Mouse (Mus musculus) forebrain, embryonic 13.5 days (tissue): ENCODE results near the gene Spaca6. TPM values are rescaled to one million over a fixed set of nuclear protein-coding genes. Genes with fewer than 3 reads are reported as not detected.

ENCODE experiments used
- ATAC-seq: fragments of 200-750 bp; cut with Nextera tagmentation; 2 replicates; pipeline ENCODE4 v1.8.0; 2017
- H3K27ac ChIP-seq: fragments of 300-500 bp; sonication (generic); 2 replicates; pipeline ENCODE4 v1.5.1; 2015; ENCODE audit warnings: inconsistent platforms, mild to moderate bottlenecking, moderate library complexity
- H3K27me3 ChIP-seq: fragments of 300-500 bp; sonication (generic); 2 replicates; pipeline ENCODE4 v1.6.1; 2015; ENCODE audit warnings: mild to moderate bottlenecking, inconsistent platforms
- H3K36me3 ChIP-seq: fragments of 300-500 bp; sonication (generic); 2 replicates; pipeline ENCODE4 v1.6.1; 2015; ENCODE audit warnings: mild to moderate bottlenecking, inconsistent platforms; ENCODE audit not compliant: poor library complexity, severe bottlenecking
- H3K4me1 ChIP-seq: fragments of 300-500 bp; sonication (generic); 2 replicates; pipeline ENCODE4 v1.6.1; 2015; ENCODE audit warnings: inconsistent platforms
- H3K4me2 ChIP-seq: fragments of 300-500 bp; sonication (generic); 2 replicates; pipeline ENCODE4 v1.6.1; 2015; ENCODE audit warnings: inconsistent platforms, mild to moderate bottlenecking, moderate library complexity
- H3K4me3 ChIP-seq: fragments of 300-500 bp; sonication (generic); 2 replicates; pipeline ENCODE4 v1.5.1; 2015; ENCODE audit warnings: mild to moderate bottlenecking, inconsistent platforms
- H3K9ac ChIP-seq: fragments of 300-500 bp; sonication (generic); 2 replicates; pipeline ENCODE4 v1.6.1; 2015; ENCODE audit warnings: mild to moderate bottlenecking, inconsistent platforms
- H3K9me3 ChIP-seq: fragments of 300-500 bp; sonication (generic); replicated peaks from 2 replicates; pipeline ENCODE4 v1.6.1; 2016; ENCODE audit warnings: inconsistent platforms
- WGBS: fragments of 180-500 bp; shearing (Covaris S2); methylation state at CpG from one replicate; pipeline ENCODE4 v1.1.7; 2015; 5-methylcytosine and 5-hydroxymethylcytosine counted together
- polyA plus RNA-seq: library from polyadenylated mRNA; unstranded; fragments of >200 nt; fragmentation: Nextera tagmentation; extraction: Ambion mirVana; gene quantifications from 2 replicates; pipeline ENCODE4 v1.2.1, GENCODE M21; 2015

The Spaca6 gene
- polyA plus RNA-seq, 1 experiment from 2014 or later, result 34.7 TPM

GRCm38 (mm10) chr17:17848988-17849387 lies 22.0 kb downstream of the Spaca6 start:
- peaks cover 5% of the 10 kb centered on the region; the same call in 1 of the 2 replicates for H3K4me1 ChIP-seq
- no peak overlapping the region for H3K9ac ChIP-seq
- WGBS, result 84% methylated on average over 2 of the region's 2 CpGs
- H3K4me2 ChIP-seq, result no peak overlapping the region
- no peaks in the 10 kb centered on the region for H3K9me3 ChIP-seq
- no peak overlapping the region for H3K4me3 ChIP-seq
- ATAC-seq, result no peak
- no peak overlapping the region for H3K27ac ChIP-seq
- H3K27me3 ChIP-seq, result peaks cover 7% of the 10 kb centered on the region; the same call in 1 of the 2 replicates
- H3K36me3 ChIP-seq, result no peaks in the 10 kb centered on the region

- H3K9me3 ChIP-seq, result no peaks in the 10 kb centered on the region
- peak overlapping the region; percentile 39 for H3K4me2 ChIP-seq
- no peaks in the 10 kb centered on the region for H3K36me3 ChIP-seq
- no peak overlapping the region for H3K9ac ChIP-seq
- no peak overlapping the region for H3K27ac ChIP-seq
- H3K27me3 ChIP-seq, result peaks cover 7% of the 10 kb centered on the region; the same call in 1 of the 2 replicates
- WGBS, result 19% methylated on average over 55 of the region's 55 CpGs
- no peak overlapping the region for H3K4me3 ChIP-seq
- peak; percentile 41 for ATAC-seq
- peaks cover 5% of the 10 kb centered on the region; the same call in 1 of the 2 replicates for H3K4me1 ChIP-seq
Observed at GRCm38 (mm10) chr17:17849906-17850712, 23.2 kb downstream of the Spaca6 start.

- 0 out of 2 replicates have a peak, but pooled peaks cover under 1% of the 10 kb centered on the region for H3K4me1 ChIP-seq
- ATAC-seq, result peak; percentile 13; the same call in 1 of the 2 replicates
- WGBS, result 69% methylated on average over 8 of the region's 8 CpGs
- no peak within 1 kb of the TSS for H3K27ac ChIP-seq
- H3K4me3 ChIP-seq, result no peak within 1 kb of the TSS
- 0 out of 2 replicates have a peak, but pooled peaks cover 2% of the 10 kb centered on the region for H3K27me3 ChIP-seq
- no peak within 1 kb of the TSS for H3K4me2 ChIP-seq
- no peak within 1 kb of the TSS for H3K9ac ChIP-seq
- H3K9me3 ChIP-seq, result no peaks in the 10 kb centered on the region
- H3K36me3 ChIP-seq, result no peaks in the 10 kb centered on the region
Observed at GRCm38 (mm10) chr17:17855064-17855838, 28.3 kb downstream of the Spaca6 start, which contains the start of gene Has1. Has1 (minus strand) TSS chr17:17855205.

GRCm38 (mm10) chr17:17856612-17857011 lies 29.7 kb downstream of the Spaca6 start:
- Histone ChIP-seq H3K9me3 (no peaks in the 10 kb centered on the region), H3K4me2 (no peak overlapping the region), H3K27ac (no peak overlapping the region), H3K4me3 (no peak overlapping the region), H3K36me3 (no peaks in the 10 kb centered on the region), H3K9ac (no peak overlapping the region), H3K4me1 (no peaks in the 10 kb centered on the region), H3K27me3 (no peaks in the 10 kb centered on the region)
- 84% methylated on average over 1 of the region's 1 CpGs for whole genome bisulfite sequencing
- ATAC-seq, result no peak

DNA sequence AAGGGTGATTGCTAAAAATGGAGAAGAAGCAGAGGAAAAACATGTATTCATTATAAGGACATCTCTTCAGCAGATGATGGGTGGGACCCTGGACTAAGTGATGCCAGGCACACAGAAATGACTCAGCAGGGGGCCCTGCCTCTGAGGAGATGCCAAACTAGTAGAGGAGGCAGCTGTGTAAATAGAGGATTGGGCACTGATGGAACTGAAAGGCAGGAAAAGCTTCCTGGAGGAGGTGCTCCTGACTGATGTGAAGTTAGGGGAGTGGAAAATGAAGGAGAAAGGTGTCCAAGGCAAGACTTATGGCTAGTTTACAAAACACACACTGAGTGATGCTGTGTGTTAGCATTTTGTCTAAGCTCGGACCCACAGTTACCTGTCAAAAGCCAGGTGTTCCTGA lies 30.5 kb downstream of the Spaca6 start:
- 0 out of 2 replicates have a peak, but pooled peaks cover 2% of the 10 kb centered on the region for H3K36me3 ChIP-seq
- no peak for ATAC-seq
- H3K9ac ChIP-seq, result no peak overlapping the region
- 83% methylated on average over 1 of the region's 1 CpGs for WGBS
- H3K4me3 ChIP-seq, result no peak overlapping the region
- no peak overlapping the region for H3K27ac ChIP-seq
- H3K4me1 ChIP-seq, result no peaks in the 10 kb centered on the region
- no peak overlapping the region for H3K4me2 ChIP-seq
- H3K9me3 ChIP-seq, result no peaks in the 10 kb centered on the region
- no peaks in the 10 kb centered on the region for H3K27me3 ChIP-seq

DNA sequence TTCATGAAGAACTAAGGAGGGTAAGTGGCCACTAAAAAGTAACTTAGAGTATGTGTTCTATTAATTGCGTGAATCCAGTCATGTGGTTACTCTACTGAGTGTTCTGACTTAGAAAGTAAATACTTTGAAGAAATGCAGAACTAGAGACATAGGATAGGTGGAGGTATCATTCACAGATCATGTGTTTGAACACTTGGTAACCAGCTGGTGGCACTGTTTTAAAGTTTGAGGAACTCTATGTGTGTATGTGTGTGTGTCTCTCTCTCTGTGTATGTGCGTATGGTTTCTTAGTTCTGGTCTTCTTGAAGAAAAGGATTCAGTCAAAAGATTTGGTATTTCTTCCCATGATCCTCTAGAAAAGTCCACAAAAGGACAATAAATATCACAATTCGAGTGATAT lies 33.2 kb downstream of the Spaca6 start:
- no peak for ATAC-seq
- 93% methylated on average over 3 of the region's 3 CpGs for WGBS

GRCm38 (mm10) chr17:17862360-17862759 lies 35.4 kb downstream of the Spaca6 start:
- Histone ChIP-seq H3K27me3 (no peaks in the 10 kb centered on the region), H3K36me3 (peaks cover 14% of the 10 kb centered on the region; the same call in 1 of the 2 replicates), H3K4me3 (no peak overlapping the region), H3K9ac (no peak overlapping the region), H3K27ac (no peak overlapping the region), H3K4me1 (no peaks in the 10 kb centered on the region), H3K9me3 (no peaks in the 10 kb centered on the region), H3K4me2 (no peak overlapping the region)
- ATAC-seq, result no peak
- 52% methylated on average over 1 of the region's 1 CpGs for WGBS

More for the DNA sequence above, 33.2 kb downstream of the Spaca6 start:
- Histone ChIP-seq H3K9ac (no peak overlapping the region), H3K4me2 (no peak overlapping the region), H3K4me3 (no peak overlapping the region), H3K4me1 (no peaks in the 10 kb centered on the region), H3K27me3 (no peaks in the 10 kb centered on the region), H3K27ac (no peak overlapping the region), H3K9me3 (no peaks in the 10 kb centered on the region), H3K36me3 (0 out of 2 replicates have a peak, but pooled peaks cover 10% of the 10 kb centered on the region)

DNA sequence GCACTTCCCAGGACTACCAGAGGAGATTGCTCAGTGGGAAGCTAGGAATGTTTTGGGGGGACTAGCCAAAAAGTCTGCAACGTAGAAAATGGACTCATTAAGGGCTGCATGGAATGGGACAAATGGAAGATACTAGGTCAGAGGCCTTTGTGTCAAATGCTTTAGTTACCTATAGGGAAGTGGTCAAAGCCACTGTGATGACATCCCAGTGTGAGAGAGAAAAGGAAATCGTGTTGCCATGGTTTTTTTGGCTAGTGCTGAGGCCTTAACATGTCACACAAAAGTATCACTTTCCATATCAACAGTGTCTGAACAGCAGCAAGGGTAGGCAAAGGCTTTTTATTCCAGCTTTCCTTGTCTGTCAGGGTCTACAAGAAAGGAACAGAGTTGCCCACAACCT lies 38.2 kb downstream of the Spaca6 start:
- Histone ChIP-seq H3K27me3 (no peaks in the 10 kb centered on the region), H3K9ac (no peak overlapping the region), H3K36me3 (peaks cover 14% of the 10 kb centered on the region; the same call in 1 of the 2 replicates), H3K4me2 (no peak overlapping the region), H3K9me3 (no peaks in the 10 kb centered on the region), H3K4me3 (no peak overlapping the region), H3K4me1 (no peaks in the 10 kb centered on the region), H3K27ac (no peak overlapping the region)
- no peak for ATAC-seq
- WGBS, result 68% methylated on average over 2 of the region's 2 CpGs

DNA sequence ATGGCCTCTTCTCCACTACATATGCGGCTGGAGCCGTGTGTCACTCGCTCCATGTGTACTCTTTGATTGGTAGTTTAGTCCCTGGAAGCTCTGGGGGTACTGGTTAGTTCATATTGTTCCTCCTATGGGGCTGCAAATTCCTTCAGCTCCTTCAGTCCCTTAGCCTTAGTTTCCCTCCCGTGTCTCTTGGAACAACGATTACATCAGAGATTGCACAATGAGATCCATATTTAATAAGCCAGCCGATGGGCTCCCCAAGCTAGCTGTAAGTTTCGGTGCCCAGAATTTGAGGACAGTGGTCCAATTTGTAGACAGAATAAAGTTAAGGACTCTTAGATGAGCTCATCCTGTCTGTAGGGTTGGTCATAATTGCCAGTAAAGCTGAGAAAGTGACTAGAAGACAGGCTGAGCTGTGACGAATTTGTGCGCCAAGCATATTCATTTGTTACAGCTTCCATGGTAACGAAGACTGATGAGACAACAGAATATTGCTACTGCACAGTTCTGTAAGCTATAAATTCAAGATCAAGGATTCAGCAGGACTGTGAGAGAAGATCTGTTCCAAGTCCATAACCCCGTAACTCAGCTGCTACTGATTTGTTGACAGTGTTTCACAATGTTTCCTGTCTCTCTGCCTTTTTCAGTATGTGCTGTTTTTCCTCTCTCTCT lies 40.0 kb downstream of the Spaca6 start:
- H3K4me3 ChIP-seq, result no peak overlapping the region
- H3K27me3 ChIP-seq, result no peaks in the 10 kb centered on the region
- peaks cover 14% of the 10 kb centered on the region; the same call in 1 of the 2 replicates for H3K36me3 ChIP-seq
- H3K27ac ChIP-seq, result no peak overlapping the region
- ATAC-seq, result no peak
- no peak overlapping the region for H3K4me2 ChIP-seq
- WGBS, result 90% methylated on average over 11 of the region's 11 CpGs
- H3K4me1 ChIP-seq, result no peaks in the 10 kb centered on the region
- H3K9ac ChIP-seq, result no peak overlapping the region
- H3K9me3 ChIP-seq, result no peaks in the 10 kb centered on the region

DNA sequence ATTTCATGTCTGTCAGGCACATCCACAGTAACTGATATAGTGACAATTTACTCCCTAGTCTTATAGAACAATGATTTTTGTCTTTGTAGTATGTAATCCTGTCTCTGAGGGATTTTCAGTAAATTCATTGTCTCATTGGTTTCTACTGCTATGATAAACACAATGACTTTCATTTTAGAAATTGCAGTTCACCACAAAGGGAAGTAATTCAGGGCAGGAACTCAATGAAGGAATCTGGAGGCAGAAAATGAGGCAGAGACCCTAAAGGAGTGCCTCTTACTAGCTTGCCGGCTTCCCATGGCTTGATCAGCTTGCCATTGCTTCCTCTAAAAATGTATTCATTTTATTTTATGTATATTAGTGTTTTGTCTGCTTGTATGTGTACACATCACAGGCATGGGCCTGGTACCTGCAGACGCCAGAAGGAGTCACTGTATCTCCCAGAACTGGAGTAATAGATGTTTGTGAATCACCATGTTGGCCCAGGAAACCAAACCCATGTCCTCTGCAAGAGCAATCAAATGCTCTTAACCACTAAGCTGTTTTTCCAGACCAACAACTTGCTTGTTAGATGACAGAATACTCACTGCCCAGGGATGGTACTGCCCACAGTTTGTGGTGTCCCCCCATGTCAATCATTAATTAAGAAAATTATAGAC lies 44.1 kb downstream of the Spaca6 start:
- no peak overlapping the region for H3K9ac ChIP-seq
- peaks cover under 1% of the 10 kb centered on the region; the same call in 1 of the 2 replicates for H3K36me3 ChIP-seq
- H3K27me3 ChIP-seq, result no peaks in the 10 kb centered on the region
- H3K27ac ChIP-seq, result no peak overlapping the region
- no peak overlapping the region for H3K4me2 ChIP-seq
- ATAC-seq, result no peak
- WGBS, result 82% methylated on average over 2 of the region's 2 CpGs
- no peaks in the 10 kb centered on the region for H3K4me1 ChIP-seq
- H3K4me3 ChIP-seq, result no peak overlapping the region
- peaks cover 7% of the 10 kb centered on the region; the same call in 1 of the 2 replicates for H3K9me3 ChIP-seq

DNA sequence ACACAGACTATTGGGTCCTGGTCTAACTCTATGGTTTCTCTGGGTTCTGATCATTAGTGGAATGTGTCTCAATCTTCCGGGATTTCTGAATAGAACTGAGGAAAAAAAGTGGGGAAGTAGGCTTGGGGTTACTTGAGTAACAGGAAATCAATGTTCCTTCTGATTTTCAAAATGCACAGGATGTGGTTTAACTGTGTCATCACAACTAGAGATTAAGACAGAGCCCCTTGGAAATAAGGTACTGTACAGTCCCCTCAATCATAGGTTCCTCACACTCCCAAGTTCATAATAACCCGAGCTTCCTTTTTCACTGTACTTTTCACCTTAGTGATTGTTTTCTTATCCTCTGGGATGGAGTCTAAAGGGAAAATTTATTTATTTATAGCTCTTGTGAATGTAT lies 44.7 kb downstream of the Spaca6 start:
- H3K4me2 ChIP-seq, result no peak overlapping the region
- WGBS, result 92% methylated on average over 2 of the region's 2 CpGs

More for the DNA sequence above, 44.7 kb downstream of the Spaca6 start:
- Histone ChIP-seq H3K27me3 (no peaks in the 10 kb centered on the region), H3K9ac (no peak overlapping the region), H3K9me3 (peaks cover 7% of the 10 kb centered on the region; the same call in 1 of the 2 replicates), H3K36me3 (no peaks in the 10 kb centered on the region; the same call in 1 of the 2 replicates), H3K4me1 (no peaks in the 10 kb centered on the region), H3K27ac (no peak overlapping the region), H3K4me3 (no peak overlapping the region)
- ATAC-seq, result no peak
